Comparison of ENCODE assay signal across 17 mouse cellular contexts in the genomic region with DNA sequence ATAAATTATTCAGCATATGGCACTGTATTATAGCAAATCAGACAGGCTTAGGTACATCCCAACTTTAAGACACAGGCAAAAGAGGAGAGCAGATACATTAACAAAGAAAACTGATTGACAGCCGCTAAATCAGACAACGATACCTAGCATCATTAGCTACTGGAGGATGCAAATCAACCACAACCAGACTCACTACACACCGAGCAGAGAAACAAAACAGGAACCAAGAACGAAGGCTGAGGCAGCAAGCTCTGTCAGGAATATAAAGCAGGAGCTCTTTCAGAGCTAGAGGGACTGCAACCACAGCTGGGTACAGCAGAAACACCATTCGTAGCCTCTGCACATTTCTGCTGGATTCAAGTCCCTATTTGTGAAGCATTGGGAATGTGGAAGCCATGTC. TPM values are rescaled to one million over a fixed set of nuclear protein-coding genes. Genes with fewer than 3 reads are reported as not detected.
"Had no signal": no experiment of that assay in that cellular context is flagged by ENCODE, and none has a peak within 500 bp of the region (broad histone marks: within the 10 kb centered on the region; RNA-seq: fewer than 3 reads in every experiment).

No protein-coding gene starts in this region.

- DNase-seq: gastrocnemius, postnatal 14 days; gastrocnemius, postnatal 36 days; heart, adult 18-20 months; heart, postnatal 10 days; heart, postnatal 4 days; kidney, adult 18-20 months; kidney, adult 8-10 months; kidney, postnatal 10 days; kidney, postnatal 25 days; kidney, postnatal 4 days; layer of hippocampus, adult 9-11 months; layer of hippocampus, postnatal 36 days had no signal

- ATAC-seq: hindbrain, embryonic 16.5 days; inflammation-experienced regulatory T-cells, adult 6 months; intestine, embryonic 15.5 days; intestine, postnatal 0 days had no signal

RNA-seq across cellular contexts. Expression of a gene that starts 18.2 kb away (rescaled TPM):
- total RNA-seq: gastrocnemius, adult 18-20 months had no signal
